Mouse (Mus musculus): ENCODE results near the gene Cited4.

- TF ChIP-seq CTCF (IDR thresholded peaks at IDR 0.05; ENCODE audit: borderline replicate concordance, extremely low read depth, insufficient read depth, insufficient read length) (no peak), POLR2A (IDR thresholded peaks at IDR 0.05; ENCODE audit: borderline replicate concordance, extremely low read depth, insufficient read depth, insufficient read length, poor library complexity, severe bottlenecking) (no peak)
Observed at GRCm38 (mm10) chr4:120702511-120702910, 36.1 kb downstream of the Cited4 start.
